Mouse (Mus musculus) c-Kit-positive CD71-negative TER-119-negative erythroid progenitor cells, embryonic 14.5 days (primary cell): Measurements from ENCODE around the gene Ap3m1.

Experiments used
- DNase-seq: peaks from one replicate; pipeline ENCODE4 v3.0.0-alpha.2; 2013; ENCODE audit warnings: low read depth

The Ap3m1 gene

DNA sequence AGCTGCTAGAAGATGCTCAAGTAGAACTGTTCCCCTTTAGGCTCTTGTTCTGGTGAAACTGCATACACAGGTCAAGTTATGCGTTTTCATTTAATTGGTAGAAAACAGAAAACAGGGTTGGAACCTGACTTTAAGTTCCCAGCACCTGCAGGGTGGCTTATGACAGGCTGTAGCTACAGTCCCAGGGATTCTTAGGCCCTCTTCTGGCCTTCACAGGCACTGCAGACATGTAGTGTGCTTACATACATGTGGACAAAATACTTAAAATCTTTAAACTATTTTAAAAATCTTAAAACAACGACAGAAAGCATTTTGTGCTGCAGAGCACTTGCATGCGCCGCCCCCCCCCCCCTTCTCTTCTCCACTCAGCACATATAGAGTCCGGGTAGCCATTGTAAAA lies 17.3 kb upstream of the Ap3m1 start:
- DNase-seq, result no peak

GRCm38 (mm10) chr14:21065490-21066162 lies 13.3 kb upstream of the Ap3m1 start:
- no peak for DNase-seq

- DNase-seq, result no peak
Observed at GRCm38 (mm10) chr14:21064321-21064720, 12.0 kb upstream of the Ap3m1 start.

- no peak for DNase-seq
Observed at GRCm38 (mm10) chr14:21062766-21063513, 10.6 kb upstream of the Ap3m1 start.

DNA sequence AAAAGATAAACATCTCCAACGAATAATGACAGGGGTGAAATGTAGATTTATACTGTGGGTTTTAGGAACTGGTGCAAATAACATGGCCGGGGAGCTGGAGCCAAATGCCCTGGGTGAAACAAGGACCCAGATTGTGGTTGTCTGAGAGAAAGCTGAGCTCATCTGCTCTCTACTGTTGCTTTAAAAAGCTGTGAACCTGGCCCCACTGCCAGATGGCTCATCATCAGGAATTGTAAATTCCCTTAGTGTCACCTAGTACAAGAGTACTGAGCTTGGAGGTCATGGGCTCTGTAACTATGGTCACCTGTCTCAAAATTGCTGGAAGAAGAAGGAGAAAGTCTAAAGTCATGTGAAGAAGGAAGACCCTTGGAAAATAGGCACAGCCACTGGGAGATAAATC lies 6.7 kb upstream of the Ap3m1 start:
- no peak for DNase-seq

GRCm38 (mm10) chr14:21053586-21053985 lies 1.3 kb upstream of the Ap3m1 start:
- DNase-seq, result no peak

GRCm38 (mm10) chr14:21053151-21053550 lies 843 bp upstream of the Ap3m1 start:
- no peak for DNase-seq

DNA sequence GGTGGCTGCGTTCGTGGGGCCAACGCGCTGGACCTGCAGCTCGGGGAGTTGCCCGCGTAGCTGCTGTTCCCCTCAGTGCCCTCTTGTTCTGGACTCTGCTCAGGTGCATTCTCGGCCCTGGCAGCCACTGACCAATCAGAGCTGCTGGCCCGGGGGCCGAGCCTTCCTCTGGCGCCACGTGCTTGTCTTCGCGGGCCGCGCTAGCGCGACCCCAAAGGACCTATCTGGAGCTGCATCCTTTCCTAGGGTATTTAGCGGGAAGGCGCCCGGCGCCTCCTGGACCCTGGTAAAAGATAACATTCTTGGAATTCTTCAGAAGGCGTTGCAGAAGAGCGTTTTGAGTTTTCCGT lies 448 bp upstream of the Ap3m1 start:
- no peak for DNase-seq

GRCm38 (mm10) chr14:21051380-21052111 lies 762 bp downstream of the Ap3m1 start:
- DNase-seq, result no peak

GRCm38 (mm10) chr14:21050734-21051133 lies 1.6 kb downstream of the Ap3m1 start:
- no peak for DNase-seq

- DNase-seq, result peak; percentile 43
Observed at GRCm38 (mm10) chr14:21048879-21049278, 3.4 kb downstream of the Ap3m1 start.

DNA sequence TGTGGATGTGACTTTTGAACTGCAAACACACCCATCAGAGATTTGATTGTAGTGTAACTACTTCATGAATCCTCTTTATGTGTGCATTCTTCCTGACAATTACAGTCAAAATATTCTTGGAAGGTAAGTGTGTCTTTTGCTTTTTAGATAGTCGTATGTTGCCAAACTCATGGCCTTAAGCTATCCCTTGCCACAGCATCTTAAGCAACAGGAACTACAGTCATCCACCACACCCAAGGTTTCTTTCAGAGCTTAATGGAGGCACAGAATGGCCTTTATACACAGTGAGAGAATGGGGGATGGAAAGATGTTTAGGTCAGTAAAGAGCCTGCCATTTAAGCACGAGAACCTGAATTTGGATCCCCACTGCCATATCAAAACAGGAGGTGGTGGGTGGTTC lies 4.5 kb downstream of the Ap3m1 start:
- no peak for DNase-seq

DNA sequence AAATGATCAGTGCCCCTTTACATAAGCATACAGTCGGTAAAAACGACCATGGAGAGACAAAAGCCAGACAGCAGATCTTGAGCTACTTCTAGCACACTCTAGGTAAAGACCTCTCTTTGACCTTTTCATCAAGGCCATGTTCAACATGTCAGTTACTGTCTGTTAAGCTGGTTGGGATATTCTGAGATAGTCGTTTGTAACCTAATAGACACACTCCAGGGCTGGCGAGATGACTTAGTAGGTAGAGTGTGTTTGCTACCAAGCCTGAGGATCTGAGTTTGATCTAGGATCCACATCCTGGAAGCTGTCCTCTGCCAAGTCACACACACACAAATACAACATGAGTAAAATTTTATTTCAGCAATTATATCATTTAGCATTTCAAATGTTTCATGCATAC lies 12.7 kb downstream of the Ap3m1 start:
- no peak for DNase-seq

GRCm38 (mm10) chr14:21039077-21039476 lies 13.2 kb downstream of the Ap3m1 start:
- no peak for DNase-seq

GRCm38 (mm10) chr14:21034791-21035190 lies 17.5 kb downstream of the Ap3m1 start:
- no peak for DNase-seq

DNA sequence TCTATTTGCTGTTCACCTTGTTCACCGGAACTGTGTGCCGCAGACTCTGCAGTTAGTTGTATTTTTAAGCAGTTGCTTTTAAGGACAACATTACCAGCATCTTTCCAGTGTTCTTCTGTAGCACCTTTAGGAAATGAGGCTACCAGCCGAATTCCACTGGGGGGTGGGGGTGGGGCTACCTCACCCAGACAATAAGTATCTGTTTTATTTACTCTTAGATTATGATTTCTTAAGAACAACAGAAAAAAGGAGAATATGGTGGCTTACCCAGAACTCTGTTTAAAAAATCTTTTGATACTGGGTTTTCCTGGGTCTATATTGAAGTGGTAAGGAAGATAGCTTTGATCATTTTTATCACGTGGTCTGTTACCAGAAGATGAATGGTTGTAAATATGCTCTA lies 18.0 kb downstream of the Ap3m1 start:
- no peak for DNase-seq

DNA sequence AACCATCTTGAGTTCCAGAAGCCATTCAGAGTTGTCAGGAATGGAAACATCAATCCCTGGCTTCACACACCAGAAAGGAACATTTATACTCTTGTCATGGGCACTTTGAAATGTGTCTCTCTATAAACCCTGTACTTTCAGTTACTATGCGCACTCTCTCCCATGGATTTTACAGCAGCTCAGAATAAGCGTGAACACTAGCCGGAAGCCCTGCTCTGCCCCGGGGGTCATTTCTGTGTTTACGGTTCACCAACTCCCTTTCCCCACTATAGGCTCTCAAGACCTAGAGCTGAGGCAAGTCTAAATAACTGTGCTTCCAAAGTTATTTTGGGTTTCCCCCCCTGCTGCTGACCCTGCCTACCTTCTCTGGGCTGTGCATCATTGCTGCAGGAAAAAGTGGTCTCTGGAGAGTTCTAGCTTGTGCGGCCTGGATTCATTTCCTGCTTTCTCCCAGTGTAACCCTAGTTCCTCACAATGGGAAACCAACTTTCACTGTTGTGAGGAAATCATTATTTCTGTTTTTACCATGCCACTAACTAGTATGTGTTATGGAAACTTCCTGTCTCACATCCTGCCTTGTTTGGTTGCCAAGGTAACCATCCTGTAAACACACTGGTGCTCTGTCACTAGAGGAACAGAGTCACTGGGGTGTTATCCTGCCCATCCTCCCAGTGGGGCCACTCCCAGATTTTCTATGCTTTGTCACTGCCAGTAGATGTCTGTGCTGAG lies 20.4 kb downstream of the Ap3m1 start:
- DNase-seq, result peak; percentile 72

GRCm38 (mm10) chr14:21029025-21029659 lies 23.2 kb downstream of the Ap3m1 start:
- DNase-seq, result no peak

DNA sequence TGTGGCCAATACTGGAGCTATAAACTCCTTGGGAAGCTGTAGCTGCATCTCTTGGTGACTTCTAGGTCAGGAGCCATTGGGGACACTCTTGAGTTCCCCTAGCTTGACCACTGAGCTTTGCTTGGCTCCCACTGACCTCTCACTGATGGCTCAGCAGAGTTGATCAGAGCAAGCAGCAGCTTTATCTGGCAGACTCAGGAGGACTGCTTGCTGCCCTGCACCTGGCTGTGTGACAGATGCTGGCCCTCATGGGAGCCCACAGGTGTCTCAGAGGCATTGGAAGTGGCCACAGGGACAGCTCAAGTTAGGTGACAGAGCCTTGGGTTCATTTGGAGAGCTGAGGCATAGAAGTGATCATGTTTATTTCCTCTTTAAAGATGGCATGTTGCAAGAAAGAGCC lies 24.8 kb downstream of the Ap3m1 start:
- DNase-seq, result no peak

DNA sequence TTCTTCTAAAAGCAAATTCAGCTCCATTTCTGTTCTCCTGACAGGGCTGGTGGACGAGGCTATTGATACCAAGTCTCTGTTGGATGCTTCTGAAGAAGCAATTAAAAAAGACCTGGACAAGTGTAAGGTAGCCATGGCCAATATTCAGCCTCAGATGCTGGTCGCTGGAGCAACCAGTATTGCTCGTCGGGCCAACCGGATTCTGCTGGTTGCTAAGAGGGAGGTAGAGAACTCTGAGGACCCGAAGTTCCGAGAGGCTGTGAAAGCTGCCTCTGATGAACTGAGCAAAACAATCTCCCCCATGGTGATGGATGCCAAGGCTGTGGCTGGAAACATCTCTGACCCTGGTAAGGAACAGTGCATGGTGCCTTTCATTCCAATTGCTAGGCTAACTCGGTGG lies 31.9 kb downstream of the Ap3m1 start:
- no peak for DNase-seq

DNA sequence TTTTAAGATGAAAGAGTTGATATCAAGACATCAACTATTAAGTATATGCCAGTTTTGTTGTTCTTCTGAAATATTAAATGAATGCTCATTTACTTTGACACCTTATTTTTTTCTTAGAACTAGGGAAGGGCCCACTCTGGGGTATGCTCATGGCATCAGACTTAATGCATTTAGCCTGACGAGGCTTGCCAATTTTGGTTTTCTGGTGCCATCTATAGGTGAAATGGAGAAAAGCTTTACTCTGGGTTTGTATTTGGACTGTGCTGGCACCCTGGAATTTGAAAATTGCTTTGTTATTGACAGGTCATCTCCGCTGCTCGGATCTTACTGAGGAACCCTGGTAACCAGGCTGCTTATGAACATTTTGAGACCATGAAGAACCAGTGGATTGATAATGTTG lies 33.3 kb downstream of the Ap3m1 start:
- DNase-seq, result peak; percentile 47

DNA sequence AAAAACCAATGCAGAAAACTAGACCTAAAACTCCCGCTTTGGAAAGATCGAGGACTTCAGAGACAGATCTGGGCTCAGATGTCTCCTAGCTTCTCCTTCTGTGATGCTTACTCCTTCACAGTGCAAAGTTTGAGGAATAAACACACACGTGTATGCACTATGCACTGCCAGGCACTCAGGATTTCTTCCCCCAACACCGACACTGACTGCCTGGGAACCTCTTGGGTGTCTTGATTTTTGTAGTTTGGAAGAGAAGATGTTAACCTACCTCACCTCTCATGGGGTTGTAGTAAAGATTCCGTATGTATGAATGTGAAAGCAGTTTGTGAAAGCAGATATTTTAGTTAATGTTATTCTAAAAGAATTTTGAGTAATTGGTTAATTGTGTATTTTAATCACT lies 34.4 kb downstream of the Ap3m1 start:
- DNase-seq, result no peak
